Mouse (Mus musculus) activated CD4-positive, CD25-positive, alpha-beta regulatory T cell, adult 4 months (primary cell): ENCODE data around the gene Lime1. TPM values are rescaled to one million over a fixed set of nuclear protein-coding genes. Genes with fewer than 3 reads are reported as not detected.

Experiments
- ATAC-seq: one replicate; pipeline ENCODE4 v1.8.0; 2017
- polyA plus RNA-seq, 2 experiments: library from polyadenylated mRNA; unstranded; fragments of 100-300 nt; shearing (Covaris generic); gene quantifications; one replicate each; pipeline ENCODE4 v1.2.1; 2017

Lime1 gene
- polyA plus RNA-seq: 100 to 1,000 TPM; 369 to 440 TPM

DNA sequence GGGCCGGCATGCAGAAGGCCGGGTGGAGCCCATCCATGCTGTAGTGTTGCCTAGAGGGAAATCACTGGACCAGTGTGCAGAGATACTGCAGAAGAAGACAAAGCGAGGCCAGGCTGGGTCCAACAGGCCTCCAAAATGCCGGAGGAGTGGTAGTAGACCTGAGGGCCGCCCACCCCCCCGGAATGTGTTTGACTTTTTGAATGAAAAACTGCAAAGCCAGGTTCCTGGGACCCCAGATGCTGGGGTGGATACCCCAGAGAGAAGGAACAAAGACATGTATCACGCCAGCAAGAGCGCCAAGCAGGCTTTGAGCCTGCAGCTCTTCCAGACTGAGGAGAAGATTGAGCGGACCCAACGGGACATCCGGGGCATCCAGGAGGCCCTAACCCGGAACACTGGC is at the start of gene Lime1:
Gene Lime1 (plus strand): TSS at position 301 of the 400 bp plus-strand sequence.
- no peak for ATAC-seq

DNA sequence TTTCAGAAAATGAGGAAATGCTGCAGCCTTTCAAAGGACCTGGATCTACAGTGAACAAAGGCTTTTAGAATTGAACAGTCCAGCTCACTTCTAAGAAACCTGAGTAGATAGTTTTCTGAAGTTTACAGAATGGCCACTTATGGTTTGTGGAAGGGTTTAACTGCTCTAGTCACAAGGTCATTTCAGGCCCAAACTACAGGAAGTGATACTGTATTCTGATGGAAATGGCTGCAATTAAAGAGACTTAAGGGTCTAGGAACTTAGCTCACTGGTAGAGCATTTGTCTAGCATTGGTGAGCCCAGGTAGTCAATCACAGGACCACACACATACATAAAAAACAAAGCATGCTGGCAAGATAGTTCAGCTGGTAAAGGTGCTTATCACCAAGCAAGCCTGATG is 47.3 kb upstream of the Lime1 start:
- ATAC-seq: no peak

DNA sequence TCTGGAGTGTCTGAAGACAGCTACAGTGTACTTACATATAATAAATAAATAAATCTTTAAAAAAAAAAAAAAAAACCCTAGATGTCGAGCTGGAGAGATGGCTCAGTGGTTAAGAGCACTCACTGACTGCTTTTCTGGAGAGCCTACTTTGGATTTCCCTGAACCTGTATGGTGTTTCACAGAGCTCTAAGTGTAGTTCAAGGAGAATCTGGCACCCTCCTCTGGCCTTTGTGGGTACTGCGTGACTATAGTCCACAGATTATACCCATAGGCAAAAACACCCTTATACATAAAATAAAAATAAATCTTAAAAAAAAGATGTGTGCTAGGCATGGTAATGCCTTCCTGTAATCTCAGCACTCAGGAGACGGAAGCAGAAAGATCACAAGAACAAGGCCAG is 45.9 kb upstream of the Lime1 start:
- ATAC-seq: peak; percentile 91

DNA sequence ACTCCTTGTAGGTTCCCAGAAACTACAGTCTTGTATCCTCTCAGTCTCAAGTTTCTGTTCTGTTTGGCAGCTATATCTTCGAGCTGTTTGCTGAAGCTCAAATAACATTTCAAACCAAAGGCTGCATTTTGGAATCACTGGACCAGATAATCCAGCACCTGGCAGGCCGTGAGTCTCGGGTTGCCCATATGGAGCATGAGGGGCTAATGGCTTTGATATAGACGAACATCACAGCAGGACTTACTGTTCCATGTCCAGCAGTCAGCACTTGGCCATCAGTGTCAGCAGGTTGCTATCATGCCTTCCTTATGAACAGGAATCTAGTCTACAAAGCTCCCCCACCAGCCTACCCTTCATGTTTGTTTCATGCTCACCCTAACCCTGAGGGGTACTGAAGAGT is 39.5 kb upstream of the Lime1 start:
- no peak for ATAC-seq

DNA sequence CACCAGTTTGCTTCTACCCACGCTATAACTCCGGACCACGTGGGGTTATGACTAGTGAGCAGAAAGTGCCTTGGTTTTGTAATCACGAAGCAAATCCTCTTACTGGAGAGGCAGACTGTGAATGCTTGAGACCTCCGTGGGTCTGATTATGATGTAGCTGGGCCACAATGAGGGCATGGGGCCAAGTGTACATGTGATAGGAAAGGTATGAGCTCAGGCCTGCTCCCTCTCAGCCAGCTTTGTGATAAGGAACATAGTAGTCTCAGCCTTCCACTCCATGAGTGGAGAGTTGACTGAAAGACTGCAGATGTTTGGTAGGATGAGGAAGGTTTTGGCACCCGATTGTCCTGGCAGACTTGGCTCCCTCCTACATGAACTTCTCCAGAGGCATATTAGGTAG is 37.1 kb upstream of the Lime1 start:
- ATAC-seq: no peak

DNA sequence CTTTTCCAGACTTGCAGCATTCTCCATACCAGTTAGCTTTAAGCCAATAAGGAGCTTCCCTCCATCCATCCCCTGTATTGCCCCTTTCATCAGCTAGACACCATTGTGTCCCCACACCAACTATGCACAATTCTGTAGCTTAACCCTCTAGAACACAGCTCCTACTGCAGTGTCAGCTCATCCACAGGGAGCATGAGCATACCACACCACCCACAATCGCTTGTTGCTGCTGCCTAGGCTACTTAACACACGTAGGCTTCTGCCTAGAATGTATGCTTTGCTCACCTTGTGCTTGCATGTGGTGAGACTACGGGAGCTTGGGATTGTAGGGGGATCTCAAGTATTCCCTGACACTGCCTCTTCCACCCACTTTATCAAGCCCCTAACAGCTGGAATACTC is 23.1 kb upstream of the Lime1 start:
- no peak for ATAC-seq

DNA sequence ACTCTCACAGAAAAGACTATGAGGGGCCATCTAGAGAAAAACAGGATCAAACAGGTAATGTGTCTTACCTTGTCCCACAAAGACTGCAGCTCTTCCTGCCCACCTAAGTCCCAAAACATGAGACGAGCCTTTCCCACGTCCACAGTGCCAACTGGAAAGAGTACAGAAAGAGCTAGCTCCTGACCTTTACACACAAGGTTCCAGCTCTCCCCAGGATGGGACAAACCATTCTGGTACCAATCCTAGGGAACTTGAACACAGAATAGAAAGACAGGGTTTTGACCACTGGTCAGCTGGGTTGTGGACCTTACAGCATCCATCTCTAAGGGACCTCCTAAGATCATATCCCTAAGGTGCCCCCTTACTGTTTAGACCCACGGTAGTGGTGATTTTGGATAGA is 15.9 kb upstream of the Lime1 start:
- no peak for ATAC-seq

DNA sequence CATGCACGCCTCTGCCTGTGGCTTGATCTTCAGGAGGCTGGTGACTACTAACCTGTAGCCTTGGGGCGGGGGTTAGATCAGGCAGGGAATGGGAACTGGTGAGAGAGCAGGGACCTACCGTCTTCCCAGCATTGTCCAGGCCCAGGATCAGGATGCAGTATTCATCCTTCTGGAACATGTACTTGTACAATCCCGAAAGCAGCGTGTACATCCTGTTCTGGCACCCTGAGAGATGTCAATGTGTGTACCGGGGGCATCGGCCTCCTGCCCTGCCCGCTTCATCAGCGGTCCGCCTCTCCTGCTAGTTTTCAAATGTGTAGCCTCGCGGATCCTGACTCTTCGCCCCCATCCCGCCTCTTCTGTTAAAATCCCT is 15.4 kb upstream of the Lime1 start:
- ATAC-seq: peak; percentile 3

DNA sequence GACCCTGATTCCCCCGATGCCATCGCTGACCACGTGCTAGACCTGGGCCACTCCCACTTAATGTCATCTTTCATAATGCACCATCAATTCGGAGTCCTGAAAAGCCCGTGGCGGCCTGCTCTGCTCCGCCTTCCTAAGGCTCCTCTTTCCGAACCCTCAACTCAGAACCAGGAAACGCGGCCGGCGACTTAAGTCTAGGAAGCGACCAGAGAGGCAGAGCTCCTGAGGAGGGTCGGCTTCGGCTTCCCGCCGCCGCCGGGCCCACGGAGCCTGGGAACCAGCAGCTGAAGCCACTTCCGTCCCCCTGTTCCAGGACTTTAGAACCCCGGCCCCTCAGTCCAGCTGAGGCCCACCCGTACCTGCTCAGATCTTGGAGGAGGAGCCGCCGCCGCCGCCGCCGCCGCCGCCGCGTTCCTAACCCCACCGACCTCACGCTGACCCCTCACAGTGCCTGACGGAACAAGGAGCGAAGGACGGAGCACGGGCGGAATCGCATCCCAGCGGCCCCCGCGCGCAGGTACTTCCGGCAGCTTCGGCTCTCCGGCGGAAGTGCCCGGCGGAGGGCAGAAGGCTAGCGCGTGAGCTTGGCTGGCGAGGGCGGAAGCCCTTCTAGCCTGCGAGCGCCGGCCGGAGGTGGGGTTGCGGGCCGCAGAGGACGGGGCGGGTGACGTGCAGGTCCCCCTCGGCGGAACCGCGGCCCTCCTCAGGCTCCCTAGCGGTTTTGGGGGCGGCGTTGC is 14.8 kb upstream of the Lime1 start, which contains the start of the genes Zgpat and Arfrp1:
Gene Zgpat (plus strand): TSS at position 69 of the 737 bp plus-strand sequence.
Gene Arfrp1 (minus strand): TSS at position 545 of the 737 bp plus-strand sequence.
- peak; percentile 85 for ATAC-seq

DNA sequence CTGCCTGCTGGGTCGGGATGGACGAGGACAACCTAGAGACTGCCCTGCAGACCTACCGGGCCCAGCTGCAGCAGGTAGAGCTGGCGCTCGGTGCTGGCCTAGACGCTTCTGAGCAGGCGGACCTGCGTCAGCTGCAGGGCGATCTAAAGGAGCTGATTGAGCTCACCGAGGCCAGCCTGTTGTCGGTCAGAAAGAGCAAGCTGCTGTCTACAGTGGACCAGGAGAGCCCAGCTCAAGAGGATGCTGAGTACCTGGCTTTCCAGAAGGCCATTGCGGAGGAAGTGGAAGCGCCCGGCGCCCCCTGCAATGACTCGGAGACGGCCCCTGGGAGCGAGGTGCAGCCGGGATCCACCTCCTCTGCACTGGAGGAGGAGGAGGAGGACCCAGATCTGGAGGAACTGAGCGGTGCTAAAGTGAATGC is 14.2 kb upstream of the Lime1 start:
- ATAC-seq: peak; percentile 20

DNA sequence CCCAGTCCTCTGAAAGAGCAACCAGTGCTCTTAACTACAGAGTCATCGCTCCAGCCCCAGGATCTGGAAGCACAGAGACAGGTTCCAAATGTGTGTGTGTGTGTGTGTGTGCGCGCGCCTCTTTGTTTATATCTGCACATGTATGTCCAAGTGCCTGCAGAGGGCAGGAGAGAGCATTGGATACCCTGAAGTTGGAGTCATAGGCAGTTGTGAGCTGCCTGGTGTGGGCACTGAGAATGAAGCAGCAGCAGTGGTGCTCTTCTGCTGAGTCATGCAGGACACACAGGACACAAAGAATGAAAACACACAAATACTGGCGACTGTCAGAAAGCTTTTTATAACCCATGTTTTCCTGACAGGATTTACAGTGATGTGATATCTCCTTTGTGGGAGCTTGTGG is 9.9 kb upstream of the Lime1 start:
- no peak for ATAC-seq

DNA sequence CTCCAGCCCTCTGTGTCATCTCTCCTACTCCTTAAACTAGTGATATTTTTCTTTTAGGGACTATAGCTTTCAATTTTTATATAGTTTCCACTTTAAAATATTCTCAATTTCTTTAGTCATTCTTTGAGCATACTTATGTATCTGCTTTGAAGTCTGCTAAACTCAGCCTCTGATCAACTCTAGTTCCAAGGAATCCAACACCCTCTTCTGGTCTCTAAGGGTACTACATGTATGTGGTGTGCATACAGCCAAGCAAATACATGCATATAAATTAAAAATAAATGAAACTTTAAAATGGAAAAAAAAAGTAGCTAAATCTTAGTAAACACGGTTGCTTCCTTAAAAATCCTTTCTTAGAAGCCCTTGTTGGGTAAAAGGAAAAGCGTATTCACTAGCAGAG is 4.1 kb upstream of the Lime1 start:
- ATAC-seq: peak; percentile 44

DNA sequence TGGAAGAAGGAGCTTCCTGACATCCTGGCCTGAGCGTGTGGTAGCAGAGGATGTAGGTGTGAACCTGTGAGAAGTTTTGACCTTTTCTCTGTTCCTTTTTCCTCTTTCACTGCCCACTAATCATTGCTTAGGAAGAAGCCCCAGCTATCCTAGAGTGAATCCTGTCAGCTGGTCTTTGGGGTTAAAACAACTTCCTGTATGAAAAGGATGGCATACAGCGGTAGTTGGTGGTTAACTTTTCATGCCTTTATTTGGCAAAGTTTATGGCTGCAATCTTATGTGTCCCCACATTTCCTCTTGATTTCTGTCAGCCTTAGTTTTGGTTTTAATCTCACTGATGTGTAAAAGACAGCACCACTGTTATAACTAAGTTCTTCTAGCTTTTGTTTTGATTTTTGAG is 2.6 kb upstream of the Lime1 start:
- ATAC-seq: peak; percentile 54

DNA sequence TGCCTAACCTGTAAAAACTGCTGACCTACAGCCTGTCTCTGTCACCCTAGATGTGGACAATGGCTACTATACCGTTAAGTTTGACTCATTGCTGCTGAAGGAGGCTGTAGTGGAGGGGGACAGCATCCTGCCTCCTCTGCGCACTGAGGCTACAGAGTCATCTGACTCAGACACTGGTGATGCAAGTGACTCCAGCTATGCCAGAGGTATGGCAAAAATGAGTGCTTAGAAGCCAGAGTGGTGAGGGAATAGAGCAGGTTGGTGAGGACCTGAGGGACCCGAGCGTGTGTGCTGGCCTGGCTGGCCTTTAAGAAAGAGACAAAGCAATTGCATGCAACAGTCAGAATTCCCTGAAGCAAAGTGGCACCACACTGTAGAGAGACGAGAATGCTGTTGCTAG is 1.2 kb upstream of the Lime1 start:
- ATAC-seq: no peak

DNA sequence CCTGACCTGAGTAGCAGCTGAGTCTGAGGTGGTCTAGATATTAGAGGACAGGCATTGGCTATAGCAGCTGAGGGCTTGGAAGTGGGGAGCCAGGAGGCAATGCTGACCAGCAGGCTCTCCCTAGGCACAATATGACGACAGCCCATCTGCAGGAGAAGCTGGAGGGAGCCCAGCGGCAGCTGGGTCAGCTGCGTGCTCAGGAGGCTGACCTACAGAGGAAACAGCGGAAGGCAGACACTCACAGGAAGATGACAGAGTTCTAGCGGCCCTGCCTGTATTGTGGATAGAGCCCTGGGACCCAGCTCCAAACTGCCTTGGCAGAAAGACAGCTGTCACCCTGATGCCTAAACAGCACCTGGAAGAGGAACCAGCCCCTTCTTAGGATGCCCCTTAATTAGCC is 373 bp downstream of the Lime1 start:
- ATAC-seq: no peak

DNA sequence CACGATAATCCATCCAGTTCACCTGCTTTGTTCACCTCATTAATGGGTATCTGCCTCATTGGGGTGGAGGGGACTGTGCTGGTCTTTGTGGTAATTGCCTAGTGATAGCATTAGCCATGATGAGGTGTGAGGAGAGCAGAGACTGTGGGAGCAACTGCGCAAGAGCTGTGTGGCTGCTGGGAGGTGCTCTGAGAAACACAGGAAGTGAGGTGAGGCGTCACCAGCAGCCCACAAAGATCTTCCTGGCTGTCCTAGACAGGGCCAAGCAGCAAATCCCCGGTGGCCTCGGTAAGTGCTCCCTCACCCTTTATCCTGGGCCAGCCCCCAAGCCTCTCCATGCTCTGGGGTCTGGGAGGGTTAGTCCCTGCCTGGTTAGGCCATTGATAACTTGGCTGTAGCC is 1.2 kb downstream of the Lime1 start:
- ATAC-seq: peak; percentile 83

DNA sequence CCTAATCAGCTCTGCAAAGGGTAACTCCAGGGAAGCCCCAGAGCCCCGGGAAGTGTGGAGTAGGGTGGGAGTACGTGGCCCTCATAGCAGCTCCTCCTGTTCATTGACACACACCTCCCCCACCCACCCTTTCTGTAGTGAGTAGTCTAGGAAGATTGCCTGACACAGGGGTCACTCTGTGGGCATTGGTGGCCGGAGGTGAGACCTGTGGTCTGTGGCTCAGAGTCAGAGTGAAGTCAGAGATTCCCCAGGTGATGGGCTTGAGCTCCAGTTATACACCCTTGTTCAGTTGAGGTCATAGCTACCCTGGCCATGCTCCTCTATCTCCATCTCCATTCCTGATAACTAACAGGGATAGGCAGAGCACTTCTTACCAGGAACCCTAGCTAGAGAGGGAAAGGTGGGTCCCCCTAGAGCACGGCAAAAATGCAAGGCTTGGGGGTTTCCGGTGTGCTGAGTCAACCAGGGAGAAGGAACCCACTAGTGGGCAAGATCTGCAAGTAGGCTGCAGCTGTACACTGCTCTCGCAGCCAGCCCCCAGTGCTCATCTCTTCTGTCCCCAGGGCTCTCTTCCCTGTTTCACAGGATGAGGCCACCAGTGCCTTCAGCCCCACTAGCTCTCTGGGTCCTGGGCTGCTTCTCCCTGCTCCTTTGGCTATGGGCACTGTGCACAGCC is 1.9 kb downstream of the Lime1 start:
- peak; percentile 54 for ATAC-seq

DNA sequence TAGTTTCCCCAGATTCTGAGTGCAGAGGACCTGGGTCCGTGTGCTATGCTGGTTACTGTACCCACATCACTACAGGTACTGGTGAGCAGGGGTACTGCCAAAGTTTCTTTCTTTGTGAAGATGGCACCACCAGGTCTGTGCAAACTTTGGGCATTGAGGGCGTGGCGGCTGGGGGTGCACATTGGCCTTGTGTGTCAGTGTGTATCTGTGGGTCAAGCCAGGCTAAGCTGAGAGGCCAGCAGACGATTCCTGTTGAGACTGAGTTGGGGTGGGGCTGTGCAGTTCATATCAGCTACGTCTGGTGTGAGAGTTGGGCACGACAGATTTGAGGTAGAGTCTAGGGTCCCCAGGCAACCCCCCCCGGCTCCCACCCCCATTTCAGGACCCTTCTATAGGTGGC is 4.6 kb downstream of the Lime1 start:
- ATAC-seq: no peak

DNA sequence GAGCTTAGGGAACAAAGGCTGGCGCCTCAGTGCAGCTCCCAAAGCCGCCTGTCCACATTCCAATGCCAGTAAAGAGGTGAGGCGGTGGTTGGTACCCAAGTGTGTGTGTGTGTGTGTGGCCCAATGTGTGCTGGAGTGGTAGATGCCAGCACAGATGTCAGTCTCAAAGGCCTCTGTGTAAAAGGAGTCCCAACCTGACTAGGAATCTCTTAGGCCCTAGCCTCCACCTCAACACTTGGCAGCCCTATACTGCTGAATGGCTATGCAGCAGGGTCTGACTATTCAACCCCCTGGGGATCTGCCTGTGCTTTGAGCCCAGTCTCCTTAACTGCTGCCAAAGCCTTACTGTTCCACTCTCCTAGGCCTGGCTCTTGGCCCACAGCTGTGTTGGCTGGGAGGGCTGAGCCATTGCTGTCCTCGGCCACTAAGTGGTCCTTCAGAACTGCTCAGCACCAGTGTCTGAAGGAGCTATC is 5.1 kb downstream of the Lime1 start:
- no peak for ATAC-seq

DNA sequence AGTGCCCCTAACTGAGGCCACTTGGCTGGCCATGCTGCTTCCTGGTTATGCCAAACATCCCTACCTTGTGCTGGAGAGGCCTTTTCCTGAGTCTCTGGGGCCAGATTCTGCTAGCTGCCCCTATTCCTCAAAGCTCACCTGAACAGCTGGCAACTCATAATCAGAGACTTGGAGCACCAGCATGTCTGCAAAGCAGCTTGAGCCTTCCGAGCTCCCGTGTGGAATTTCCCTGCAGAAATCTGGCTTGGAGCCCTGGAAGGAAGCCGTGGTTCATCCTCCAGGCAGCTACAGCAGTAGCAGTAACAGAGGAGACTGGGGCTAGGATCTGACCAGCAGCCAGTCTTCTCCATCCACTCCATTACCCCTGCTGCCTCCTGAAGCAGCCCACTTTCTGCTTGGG is 6.0 kb downstream of the Lime1 start:
- no peak for ATAC-seq

DNA sequence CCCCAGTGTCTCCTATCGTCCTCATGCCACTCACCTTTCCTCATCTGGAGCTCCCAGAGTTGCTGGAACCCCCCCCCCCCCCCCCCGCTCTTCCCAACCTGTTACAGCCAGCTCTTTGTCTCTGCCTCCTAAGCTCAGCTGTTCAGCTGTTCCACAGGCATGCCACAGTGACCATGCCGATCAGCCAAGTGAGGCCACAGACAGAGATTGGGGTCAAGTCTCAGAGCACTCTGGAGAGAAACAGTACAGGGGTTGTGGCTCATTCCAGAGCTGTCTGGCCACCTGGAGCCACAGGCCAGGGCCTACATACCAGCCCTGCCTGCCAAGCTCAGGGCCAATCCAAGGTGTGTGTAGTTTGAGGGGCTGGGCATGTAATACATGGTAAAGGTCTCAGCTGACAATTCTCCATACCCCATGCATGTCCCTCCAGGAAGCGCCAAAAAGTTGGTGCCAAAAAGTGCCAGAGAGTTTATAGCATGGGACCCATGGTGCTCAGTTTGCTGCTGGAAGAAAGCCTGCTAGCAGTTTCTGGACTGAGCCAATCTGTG is 6.9 kb downstream of the Lime1 start:
- ATAC-seq: no peak

DNA sequence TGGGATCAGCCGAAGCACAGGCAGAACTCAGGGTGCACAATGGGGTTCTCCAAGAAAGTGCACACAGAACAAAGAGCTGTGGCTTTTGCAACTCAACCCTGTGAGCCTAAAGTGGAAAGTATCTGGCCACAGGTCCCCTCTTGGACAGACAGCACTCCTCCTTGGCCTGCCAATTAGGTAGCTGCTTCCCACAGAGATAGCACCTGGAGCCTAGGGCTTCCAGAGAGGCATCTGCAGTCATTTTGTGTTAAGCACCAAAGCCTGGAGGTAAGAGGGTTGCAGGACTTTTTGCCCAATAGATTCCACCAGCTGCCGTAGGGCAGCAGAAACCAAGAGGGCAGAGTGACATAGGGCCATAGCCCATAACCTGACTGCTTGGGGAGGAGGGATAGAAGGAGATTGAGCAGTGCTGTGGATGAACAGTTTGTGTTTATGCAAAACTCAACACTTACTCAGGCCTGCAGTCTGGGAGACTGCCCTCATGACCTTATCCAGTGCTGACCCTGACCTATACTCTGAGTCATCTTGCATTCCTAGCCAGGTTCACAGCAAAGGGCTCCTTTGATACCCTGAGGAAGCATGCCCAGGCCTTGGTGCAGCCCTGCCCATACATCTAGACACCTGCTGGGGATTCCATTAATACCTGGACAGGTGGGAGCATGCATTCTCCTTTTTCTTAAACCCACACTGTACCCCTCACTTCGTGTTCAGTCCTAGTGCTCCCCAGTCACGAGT is 10.4 kb downstream of the Lime1 start:
- no peak for ATAC-seq

DNA sequence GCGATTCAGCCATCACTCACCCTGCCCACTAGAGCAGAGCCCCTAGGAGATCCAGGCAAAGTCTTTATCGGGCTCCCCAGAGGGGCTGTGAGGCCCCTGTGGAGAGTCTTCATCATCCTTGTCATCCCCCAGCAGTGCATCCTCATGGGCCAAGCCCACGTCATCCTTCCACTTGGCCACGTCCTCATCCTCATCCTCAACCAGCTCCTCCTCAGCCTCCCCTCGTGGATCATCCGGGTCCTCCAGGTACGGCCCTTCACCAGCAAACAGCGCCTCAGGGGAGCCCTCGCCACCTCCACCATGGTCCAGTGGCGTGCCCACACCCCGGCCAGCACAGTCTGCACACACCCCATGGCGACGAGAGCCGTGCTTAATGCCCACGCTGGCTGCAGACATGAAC is 11.1 kb downstream of the Lime1 start:
- ATAC-seq: no peak
